Mouse (Mus musculus) common myeloid progenitor, adult 5-6 weeks (primary cell): ENCODE data around the gene Snap91. TPM values are rescaled to one million over a fixed set of nuclear protein-coding genes. Genes with fewer than 3 reads are reported as not detected.

Source experiments
- ATAC-seq: replicated peaks from 2 replicates; pipeline ENCODE4 v1.8.0; 2016; ENCODE audit warnings: low read depth, mild to moderate bottlenecking, moderate TSS enrichment, inconsistent platforms; ENCODE audit not compliant: poor library complexity, severe bottlenecking
- total RNA-seq: library from RNA; stranded (forward); fragments of 200-1000, 187-1606 nt; gene quantifications from 2 replicates; pipeline ENCODE4 v1.2.3, GENCODE M21; 2017

The Snap91 gene
- total RNA-seq, 1 experiment from 2014 or later = not detected

DNA sequence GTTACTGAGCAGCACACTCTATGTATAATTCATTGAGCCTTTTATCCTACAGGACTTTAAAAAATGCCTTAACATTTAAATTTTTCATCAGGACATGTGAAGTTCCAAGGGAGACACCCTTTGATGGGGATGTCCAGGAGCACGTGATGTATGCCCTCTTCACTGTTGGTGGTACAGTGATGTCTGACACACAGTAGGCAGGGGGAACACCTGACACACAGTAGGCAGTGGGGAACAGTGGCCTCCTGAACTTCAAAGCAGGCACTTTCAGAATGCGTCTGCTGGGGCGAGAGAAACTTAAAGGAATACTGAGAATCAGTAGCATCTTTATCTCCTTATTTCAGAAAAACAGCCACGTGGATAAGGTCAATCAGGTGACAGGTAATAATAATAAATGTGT is 62.8 kb downstream of the Snap91 start:
- no peak for ATAC-seq

DNA sequence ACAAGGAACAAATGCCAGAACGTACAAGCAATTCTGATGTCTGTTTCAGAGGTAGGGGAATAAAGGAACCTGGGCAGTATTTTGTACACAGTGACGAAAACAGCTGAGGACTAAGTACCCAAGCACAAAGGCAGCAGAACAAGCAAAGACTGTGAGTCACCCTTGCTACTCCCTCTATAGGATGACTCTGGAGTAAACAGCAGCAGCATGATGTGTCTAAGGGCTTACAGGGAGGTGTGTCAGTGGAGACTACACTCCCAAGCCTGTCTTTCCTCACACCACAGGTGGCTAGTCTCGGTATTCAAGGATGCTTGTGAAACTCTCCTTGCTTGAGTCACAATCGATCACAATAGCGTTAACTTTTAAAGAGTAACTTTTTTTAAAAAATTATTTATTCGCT is 66.1 kb downstream of the Snap91 start:
- no peak for ATAC-seq

DNA sequence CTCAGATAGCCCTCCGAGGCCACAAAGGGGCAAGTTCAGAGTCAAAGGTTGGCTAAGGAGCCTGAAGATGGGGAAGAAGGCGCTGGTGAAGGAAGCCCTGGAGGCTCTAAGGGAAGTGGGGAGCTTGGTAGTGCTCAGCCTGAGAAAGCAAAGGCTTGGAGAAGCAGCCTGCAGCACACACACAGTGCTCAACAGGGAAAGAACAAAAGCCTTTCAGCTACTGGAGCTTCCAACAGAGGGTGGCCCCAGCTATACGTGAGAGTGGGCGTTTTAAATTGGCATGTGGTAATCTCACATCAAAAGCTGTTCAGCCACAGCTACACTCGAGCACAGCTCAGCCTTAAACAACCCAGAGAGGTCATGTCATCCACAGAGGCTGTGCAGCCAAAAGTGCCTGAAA is 67.1 kb downstream of the Snap91 start:
- ATAC-seq = no peak

DNA sequence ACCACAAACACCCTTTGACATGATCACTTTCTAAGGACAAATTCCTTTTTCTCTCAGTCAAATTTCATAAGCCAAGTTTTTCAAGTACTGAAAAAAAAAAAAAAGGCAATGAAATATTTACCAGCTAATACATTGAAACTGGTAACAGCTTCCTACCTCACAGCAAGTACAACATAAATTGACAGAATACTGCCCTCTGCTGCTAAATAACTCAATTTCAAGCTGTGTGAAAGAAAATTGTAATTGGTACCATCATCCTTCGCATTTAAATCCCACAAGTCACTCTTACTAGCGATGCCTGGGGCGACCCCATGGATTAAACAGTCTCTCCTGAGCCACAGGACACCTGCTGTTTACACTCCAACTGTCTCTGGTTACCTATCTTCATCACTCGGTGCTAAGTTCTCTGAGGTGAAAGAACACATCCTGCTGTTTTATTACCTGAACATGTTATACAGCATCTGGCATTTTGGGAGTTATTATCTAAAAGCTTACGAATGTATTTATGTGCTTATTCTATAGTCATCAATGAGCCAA is 69.7 kb downstream of the Snap91 start:
- 0 out of 2 replicates have a peak, but pooled peaks have one; percentile 11 for ATAC-seq

DNA sequence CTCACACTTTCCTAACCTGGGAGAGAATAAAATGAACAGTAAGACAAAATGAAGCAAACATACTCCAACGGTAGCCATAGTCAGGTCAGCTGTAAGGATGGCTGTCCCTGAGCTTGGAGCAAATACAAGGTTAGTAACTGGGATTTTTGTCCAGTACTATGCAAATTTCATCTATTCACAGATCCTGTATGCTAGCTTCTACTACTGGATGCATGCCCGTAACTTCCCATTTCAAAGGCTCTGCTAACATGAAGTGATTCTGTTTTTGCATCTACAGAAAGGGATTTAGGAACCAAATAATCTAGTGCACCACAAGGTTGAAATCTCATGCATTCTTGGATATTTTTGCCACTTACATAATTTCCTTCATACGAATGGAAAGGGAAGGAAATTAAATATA is 70.2 kb downstream of the Snap91 start:
- no peak for ATAC-seq

DNA sequence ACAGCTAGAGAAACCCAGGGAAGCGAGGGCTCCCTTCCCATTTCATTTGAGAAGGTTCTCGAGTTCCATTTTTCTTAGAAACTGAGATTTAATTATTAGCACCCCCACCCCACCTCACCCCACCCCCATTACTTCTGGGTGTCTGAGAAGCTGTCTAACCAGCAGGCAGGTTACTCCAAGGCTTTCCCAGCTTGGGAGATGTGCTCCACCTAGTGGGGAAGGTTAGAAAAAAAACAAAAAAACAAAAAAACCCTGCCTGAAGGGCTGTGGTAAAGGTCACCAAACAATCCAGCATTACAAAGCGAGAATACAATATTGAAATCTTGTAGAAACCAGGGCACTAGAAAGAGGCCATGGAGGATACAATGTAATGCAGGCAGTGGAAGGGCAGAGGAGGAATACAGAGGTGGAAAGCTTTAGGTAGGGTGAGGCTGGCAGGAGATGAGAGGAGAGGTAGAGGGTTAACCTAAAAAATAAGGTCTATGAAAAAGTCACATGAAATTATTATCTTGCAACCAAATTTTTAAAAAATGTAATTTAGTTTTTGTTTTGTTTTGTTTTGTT is 79.8 kb downstream of the Snap91 start:
- peak; percentile 66; the same call in 1 of the 2 replicates for ATAC-seq

DNA sequence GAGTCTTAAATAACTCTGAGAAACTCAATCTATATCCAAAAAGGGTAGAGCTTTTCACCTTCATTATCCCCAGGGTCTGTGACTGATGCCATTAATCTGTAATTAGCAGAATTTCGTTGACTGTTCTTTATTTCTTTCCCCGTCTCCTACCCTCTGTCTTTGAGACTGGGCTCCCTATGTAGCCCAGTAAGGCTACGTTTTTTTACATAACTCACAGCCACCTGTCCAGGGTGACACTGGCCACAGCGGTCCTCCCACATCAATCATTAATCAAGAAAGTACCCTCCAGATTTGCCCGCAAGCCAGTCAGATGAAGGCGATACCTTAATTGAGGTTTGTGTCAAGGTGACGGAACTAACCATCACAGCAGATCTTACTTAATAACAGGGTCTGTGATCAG is 81.4 kb downstream of the Snap91 start:
- ATAC-seq = no peak

DNA sequence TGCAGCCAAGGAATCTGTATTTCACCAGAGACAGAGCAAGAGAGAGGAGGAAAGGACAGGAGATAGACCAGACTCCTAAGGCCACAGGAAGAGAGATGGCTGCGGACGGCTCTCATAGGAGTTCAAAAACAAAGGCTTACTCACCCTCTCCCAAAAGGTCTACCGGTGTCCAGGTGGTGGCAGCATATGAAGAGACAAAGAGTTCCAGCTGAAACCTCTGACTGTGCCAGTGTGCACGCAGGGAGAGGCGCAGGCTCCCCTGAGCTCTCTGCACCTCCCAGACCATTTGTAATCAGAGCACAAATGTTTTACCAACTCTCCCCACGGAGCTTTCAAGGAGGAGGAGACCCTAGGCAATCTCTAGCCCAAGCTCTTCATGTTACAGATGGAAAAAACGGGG is 81.8 kb downstream of the Snap91 start:
- no peak for ATAC-seq

DNA sequence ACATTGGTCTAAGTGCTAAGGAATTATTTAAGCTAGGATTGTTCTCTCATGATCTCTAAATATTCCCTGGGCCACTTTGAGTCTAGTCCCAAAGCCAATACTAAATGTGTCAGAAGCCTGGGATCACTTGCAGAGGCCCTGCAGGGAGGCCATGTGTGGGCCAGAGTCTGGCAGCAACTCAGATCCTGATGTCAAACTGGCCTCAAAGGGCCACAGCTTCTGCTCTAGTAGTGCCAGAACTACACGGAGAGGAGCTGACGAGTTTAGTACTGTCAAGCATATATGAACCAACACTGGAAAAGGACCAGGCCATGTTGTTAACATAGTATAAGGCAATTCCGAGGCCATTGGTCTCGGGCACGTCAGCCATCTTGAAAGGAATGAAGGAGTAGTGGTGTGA is 82.3 kb downstream of the Snap91 start:
- ATAC-seq = no peak

DNA sequence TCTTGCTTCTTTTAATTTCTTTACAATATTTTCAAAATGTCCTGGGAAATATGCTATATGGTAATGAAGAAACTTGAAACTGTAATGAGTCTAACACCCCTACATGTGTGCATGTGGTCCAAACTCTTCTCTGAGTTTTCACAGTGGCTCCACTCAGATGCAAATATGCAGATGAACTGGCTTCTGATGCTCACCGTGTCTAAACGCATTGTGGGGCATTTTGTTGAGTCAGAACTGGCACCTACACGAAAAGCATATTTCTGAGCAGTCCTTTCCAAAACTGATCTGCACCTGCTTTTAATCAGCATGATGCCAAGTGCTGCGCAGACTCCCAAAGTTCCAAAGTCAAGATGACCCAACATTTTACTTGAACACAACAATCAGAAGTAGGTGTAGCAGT is 82.9 kb downstream of the Snap91 start:
- no peak for ATAC-seq

DNA sequence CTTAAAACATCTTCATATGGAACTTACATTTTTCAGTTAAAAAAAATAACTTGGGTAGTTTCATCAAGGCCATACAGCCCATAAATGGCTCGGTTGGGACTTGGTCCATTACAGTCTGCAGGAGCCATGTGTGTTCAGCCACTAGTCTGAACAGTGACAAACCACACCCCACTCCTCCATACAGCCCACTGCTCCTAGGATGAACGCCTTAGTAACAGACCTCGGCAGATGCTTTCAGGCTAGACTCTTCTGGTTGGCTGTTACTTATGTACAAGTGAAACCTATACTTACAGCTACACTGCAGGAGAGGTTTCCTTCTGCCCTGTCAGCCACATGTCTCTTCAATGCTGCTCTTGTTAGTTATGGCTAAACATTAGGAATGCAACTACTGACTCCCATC is 85.2 kb downstream of the Snap91 start:
- ATAC-seq = no peak

DNA sequence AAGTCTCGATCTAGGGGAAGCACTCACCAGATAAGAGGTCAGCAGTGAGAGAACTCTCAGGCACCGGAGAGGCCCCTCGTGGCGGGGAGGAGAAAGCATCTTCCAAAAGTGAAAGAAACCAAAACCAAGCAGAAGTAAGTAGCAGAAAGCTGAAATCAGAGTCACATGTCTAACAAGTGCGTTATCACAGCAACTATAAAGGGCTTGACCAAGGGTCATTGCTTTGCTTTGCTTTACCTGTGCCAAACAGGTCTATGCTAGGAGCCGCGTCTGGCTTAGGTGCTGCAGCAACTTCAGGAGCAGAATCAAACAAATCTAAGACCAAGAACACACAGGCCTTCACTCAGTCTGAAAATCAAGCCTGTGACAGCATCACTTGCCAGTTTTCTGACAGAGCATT is 88.5 kb downstream of the Snap91 start:
- no peak for ATAC-seq

DNA sequence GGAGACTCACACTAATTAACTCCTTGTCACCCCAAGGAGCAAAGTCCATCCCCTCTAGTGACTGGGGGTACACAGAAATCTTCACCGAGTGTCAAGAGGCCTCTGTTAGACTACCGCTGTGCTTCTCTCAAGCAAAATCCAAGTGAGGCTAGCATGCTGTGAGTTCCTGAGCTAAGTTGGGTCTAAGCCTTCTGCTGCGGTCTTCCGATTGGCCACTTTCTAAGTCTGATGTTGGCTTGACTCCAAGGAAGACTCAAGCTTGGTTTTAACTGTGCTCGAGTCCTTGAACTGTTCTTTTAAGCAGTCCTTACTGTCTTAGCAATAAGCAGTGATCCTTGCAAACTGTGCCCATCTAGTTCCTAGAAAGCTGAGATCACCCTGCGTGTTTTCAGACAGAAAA is 91.3 kb downstream of the Snap91 start:
- ATAC-seq = no peak

DNA sequence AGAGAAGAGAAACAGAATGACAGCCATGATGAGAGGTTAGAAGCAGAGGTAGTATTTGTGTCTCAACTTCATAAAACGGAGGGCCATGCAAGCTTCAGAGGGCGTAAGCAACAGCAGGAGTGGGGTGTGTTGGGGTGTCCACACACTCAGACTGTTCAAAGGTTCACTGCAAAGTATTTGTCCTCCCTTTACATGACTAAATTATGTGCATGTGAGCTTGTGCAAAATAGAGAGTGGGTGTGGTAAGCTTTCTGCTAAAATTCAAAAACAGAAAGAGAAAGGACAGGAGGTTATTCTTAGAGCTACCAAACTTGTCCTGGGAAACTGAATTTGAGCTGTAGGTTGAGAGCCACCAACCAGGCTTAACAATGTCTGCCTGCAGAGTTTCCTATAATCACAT is 97.6 kb downstream of the Snap91 start:
- no peak for ATAC-seq

DNA sequence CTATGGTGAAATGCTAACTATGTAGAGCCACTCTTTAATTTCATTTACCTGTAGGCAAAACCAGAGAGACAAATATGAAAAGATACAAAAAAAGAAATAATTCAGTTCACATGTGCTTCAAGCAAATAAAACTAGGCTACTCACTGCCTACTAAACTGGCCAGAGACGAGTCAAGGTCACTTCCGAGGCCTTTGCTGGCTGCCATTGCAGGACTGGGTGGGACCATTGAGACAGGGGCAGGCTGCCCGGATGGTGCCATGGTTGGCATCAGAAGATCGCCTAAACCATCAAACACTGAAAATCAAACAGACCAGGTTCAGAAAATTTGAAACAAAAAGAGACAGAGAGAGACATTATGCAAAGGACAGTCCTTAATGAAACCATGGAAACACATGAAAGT is 99.0 kb downstream of the Snap91 start:
- ATAC-seq = no peak

DNA sequence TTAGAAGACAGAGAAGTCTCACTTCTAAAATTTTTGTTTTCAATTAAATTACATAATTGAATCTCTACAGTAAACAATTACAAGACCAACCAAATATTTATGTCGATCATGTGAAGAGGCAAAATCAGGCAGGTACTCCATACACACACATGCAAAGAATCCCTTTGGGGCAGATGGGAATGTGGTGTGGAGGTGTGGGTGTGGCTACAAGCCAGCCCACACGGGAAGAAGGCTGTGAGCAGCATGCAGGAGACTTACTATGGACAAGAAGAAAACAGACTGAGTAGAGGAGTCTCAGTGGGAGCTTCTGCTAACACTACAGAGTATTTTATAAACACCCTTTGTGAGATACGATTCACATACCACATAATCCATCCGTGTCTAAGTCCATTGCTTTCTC is 102.2 kb downstream of the Snap91 start:
- no peak for ATAC-seq

DNA sequence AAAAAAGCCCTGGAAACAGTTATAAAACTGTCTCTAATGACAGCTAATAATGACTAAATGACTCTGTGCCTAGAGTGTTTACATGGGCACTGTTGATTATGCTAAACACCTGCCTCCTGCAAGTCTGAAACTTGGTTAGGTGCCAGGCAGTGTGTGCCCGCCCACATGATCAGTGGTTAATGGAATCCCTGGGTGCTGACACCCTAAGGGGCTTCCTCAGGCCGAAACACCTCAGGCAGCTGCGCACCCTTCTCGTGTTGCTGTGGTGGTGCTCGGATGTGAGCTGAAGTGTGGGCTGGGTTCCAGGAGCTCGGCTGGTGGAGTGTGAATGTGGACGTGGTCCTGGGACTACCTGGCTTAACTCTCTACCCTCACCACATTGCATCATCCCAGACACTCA is 103.1 kb downstream of the Snap91 start:
- no peak for ATAC-seq

DNA sequence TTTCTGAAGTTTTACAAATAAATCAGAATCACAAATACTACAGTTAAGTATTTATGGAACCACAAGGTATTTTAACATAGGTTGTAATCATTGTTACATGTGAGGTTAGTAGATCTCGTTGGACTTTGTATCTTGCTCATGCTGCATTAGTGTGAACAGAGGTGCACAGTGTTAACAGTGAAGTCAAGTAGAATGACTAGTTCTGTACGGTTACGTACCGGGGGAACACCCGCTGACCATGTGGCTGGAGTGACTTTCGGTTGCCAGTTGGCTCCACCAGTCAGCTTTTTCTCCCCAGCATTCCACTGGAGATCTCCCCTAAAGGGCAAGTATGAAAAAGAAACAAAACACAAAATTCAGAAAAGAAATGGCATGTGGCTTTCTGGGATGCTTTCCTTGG is 105.1 kb downstream of the Snap91 start:
- no peak for ATAC-seq

DNA sequence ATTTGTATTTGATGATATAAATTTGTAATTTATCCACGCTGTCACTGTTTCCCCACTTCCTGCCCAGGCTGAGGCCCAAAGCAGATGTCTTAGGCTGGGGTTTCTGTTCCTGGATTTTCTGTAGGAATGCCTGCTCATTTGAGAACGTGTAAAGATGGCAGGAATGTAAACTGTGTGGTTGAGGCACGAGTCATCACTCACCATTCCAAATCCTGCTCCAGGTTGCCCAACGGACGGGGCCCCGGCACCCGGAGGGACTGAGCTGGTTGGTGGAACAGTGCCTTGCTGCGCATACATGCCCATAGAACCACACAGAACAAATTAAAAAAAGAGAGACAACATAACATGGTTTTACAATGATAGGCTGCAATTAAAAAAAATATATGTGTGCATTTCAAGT is 106.5 kb downstream of the Snap91 start:
- no peak for ATAC-seq

DNA sequence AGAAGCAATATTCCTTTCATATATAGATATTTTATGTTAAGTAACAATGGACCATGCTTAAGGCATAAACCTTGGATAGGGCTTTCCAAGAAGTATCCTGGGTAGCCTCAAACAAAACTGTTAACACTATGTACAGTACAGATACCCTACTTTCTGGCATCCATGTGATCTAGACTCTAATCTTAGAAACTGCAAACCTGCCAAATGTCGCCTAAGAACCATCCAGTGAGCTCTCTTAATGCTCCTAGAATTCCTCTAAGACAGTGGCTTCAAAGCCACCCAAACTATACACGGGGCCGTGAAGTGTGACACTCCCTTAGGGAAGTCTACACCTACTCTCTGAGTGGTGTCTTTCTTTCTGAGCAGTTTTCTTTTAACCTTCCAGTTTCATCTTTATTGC is 107.6 kb downstream of the Snap91 start:
- ATAC-seq = no peak

DNA sequence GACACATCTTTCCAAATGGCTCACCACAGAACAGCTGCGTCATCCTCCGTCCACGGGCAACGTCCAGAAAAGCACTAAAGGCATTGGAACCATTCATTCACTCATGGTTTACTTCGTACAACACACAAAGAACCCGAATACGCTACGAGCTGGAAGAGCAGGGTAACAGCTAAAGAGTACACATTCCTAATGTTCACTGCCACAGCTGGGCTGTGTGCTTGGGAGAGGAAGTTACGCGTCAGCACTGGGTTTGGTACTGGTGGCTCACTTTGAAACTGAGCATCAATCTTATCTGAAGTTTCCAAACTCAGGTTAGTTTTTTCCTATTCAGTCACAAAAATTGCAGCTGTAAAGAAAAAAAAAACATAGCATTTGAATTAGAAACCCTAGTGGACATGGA is 113.5 kb downstream of the Snap91 start:
- ATAC-seq = no peak

DNA sequence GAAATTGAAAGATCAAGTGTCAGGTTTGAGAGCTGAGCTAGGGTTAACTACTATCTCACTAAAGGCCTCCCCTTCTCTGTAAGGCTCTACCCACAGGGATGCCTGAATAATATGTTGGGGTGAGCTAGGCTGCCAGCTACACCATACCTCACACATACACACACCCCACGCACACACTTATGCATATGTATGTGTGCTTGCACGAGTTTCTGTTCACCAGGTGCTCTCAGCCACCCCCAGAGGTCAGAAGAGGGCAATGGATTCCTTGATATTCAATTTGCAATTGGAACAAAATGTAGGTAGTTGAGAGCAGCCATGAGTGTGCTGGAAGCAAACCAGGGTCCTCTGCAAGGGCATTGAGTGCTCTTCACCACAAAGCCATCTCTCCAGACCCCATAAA is 116.5 kb downstream of the Snap91 start:
- no peak for ATAC-seq
